Mouse (Mus musculus) liver, postnatal 0 days (tissue): ENCODE results near the gene Snx1. TPM values are rescaled to one million over a fixed set of nuclear protein-coding genes. Genes with fewer than 3 reads are reported as not detected.

ENCODE experiments used
- ATAC-seq: fragments of 200-750 bp; cut with Nextera tagmentation; 2 replicates; pipeline ENCODE4 v1.8.0; 2017; ENCODE audit warnings: mild to moderate bottlenecking, moderate library complexity
- DNase-seq: peaks from one replicate; pipeline ENCODE4 v3.0.0-alpha.2; 2016
- H3K27ac ChIP-seq: fragments of 300-500 bp; sonication (generic); 2 replicates; pipeline ENCODE4 v1.5.1; 2014; ENCODE audit warnings: antibody characterized with exemption, moderate library complexity, mild to moderate bottlenecking, low read depth
- H3K27me3 ChIP-seq: fragments of 300-500 bp; sonication (generic); 2 replicates; pipeline ENCODE4 v1.6.1; 2014; ENCODE audit warnings: low read length, control low read depth, mixed read lengths; ENCODE audit not compliant: insufficient read depth
- H3K36me3 ChIP-seq: fragments of 300-500 bp; sonication (generic); replicated peaks from 2 replicates; pipeline ENCODE4 v1.6.1; 2014; ENCODE audit warnings: mild to moderate bottlenecking, control low read depth, low read length, moderate library complexity, mixed read lengths; ENCODE audit not compliant: insufficient read depth
- H3K4me1 ChIP-seq: fragments of 300-500 bp; sonication (generic); 2 replicates; pipeline ENCODE4 v1.6.1; 2014; ENCODE audit warnings: antibody characterized with exemption, mild to moderate bottlenecking, control low read depth; ENCODE audit not compliant: insufficient read depth
- H3K4me2 ChIP-seq: fragments of 300-500 bp; sonication (generic); 2 replicates; pipeline ENCODE4 v1.6.1; 2014; ENCODE audit warnings: low read depth, mild to moderate bottlenecking, low read length, moderate library complexity, mixed read lengths
- H3K4me3 ChIP-seq: fragments of 300-500 bp; sonication (generic); 2 replicates; pipeline ENCODE4 v1.5.1; 2014; ENCODE audit warnings: low read depth, low read length
- H3K9ac ChIP-seq: fragments of 300-500 bp; sonication (generic); replicated peaks from 2 replicates; pipeline ENCODE4 v1.6.1; 2014; ENCODE audit warnings: mild to moderate bottlenecking, moderate library complexity
- H3K9me3 ChIP-seq: fragments of 300-500 bp; sonication (generic); 2 replicates; pipeline ENCODE4 v1.6.1; 2016; ENCODE audit warnings: mild to moderate bottlenecking, control low read depth, low read length, mixed read lengths
- CTCF ChIP-seq: sonication (generic); IDR thresholded peaks from 2 replicates; pipeline ENCODE4 v1.5.1; 2016; ENCODE audit warnings: antibody characterized with exemption, low read depth
- EP300 ChIP-seq: IDR thresholded peaks from 2 replicates; pipeline ENCODE4 v1.6.1; 2016; ENCODE audit warnings: antibody characterized with exemption, low read depth, mild to moderate bottlenecking
- WGBS: fragments of 180-500 bp; shearing (Covaris S2); extraction: QIAGEN DNeasy Blood & Tissue Kit; methylation state at CpG from one replicate; pipeline ENCODE4 v1.1.7; 2014; ENCODE audit not compliant: insufficient replicate concordance; 5-methylcytosine and 5-hydroxymethylcytosine counted together
- polyA plus RNA-seq: library from polyadenylated mRNA; unstranded; fragments of >200 nt; fragmentation: Nextera tagmentation; extraction: Ambion mirVana; gene quantifications from 2 replicates; pipeline ENCODE4 v1.2.1, GENCODE M21; 2015

Gene Snx1
- polyA plus RNA-seq, 1 experiment from 2014 or later = 34.5 TPM

GRCm38 (mm10) chr9:66135967-66136366 lies 9.6 kb upstream of the Snx1 start:
- Histone ChIP-seq H3K27me3 (no peaks in the 10 kb centered on the region), H3K27ac (no peak overlapping the region), H3K9me3 (no peaks in the 10 kb centered on the region), H3K4me2 (no peak overlapping the region), H3K36me3 (peaks cover 75% of the 10 kb centered on the region), H3K9ac (no peak overlapping the region), H3K4me1 (no peaks in the 10 kb centered on the region), H3K4me3 (no peak overlapping the region)
- TF ChIP-seq EP300 (no peak), CTCF (peak; percentile 77)
- DNase-seq (peak; percentile 37), ATAC-seq (no peak)
- WGBS = 50% methylated on average over 4 of the region's 4 CpGs

GRCm38 (mm10) chr9:66131466-66131865 lies 5.1 kb upstream of the Snx1 start:
- peak overlapping the region; percentile 30; the same call in 1 of the 2 replicates for H3K27ac ChIP-seq
- no peak for DNase-seq
- H3K36me3 ChIP-seq = peaks cover 38% of the 10 kb centered on the region

GRCm38 (mm10) chr9:66127884-66128283 lies 1.5 kb upstream of the Snx1 start:
- peaks cover 24% of the 10 kb centered on the region for H3K4me1 ChIP-seq

More at GRCm38 (mm10) chr9:66131466-66131865, 5.1 kb upstream of the Snx1 start:
- WGBS = 67% methylated on average over 2 of the region's 2 CpGs
- Histone ChIP-seq H3K4me3 (no peak overlapping the region), H3K4me2 (no peak overlapping the region), H3K27me3 (no peaks in the 10 kb centered on the region), H3K4me1 (peaks cover 6% of the 10 kb centered on the region; the same call in 1 of the 2 replicates), H3K9ac (no peak overlapping the region), H3K9me3 (no peaks in the 10 kb centered on the region)
- TF ChIP-seq EP300 = no peak
- no peak for TF ChIP-seq CTCF
- ATAC-seq = no peak; the same call in 1 of the 2 replicates

GRCm38 (mm10) chr9:66127193-66127546 lies 783 bp upstream of the Snx1 start:
- H3K27ac ChIP-seq = peak overlapping the region; percentile 69
- H3K27me3 ChIP-seq = no peaks in the 10 kb centered on the region

More at GRCm38 (mm10) chr9:66127884-66128283, 1.5 kb upstream of the Snx1 start:
- ATAC-seq = no peak
- no peaks in the 10 kb centered on the region for H3K27me3 ChIP-seq
- peaks cover 7% of the 10 kb centered on the region for H3K36me3 ChIP-seq
- no peaks in the 10 kb centered on the region for H3K9me3 ChIP-seq
- TF ChIP-seq EP300 = 0 out of 2 replicates have a peak, but pooled peaks have one; percentile 17
- no peak for TF ChIP-seq CTCF
- 61% methylated on average over 4 of the region's 4 CpGs for WGBS
- no peak for DNase-seq
- H3K4me3 ChIP-seq = peak overlapping the region; percentile 61
- H3K4me2 ChIP-seq = peak overlapping the region; percentile 74
- no peak overlapping the region for H3K27ac ChIP-seq
- no peak overlapping the region for H3K9ac ChIP-seq

GRCm38 (mm10) chr9:66125543-66126455 lies 588 bp downstream of the Snx1 start:
- peak overlapping the region; percentile 74 for H3K4me2 ChIP-seq
- DNase-seq = peak; percentile 30
- no peaks in the 10 kb centered on the region for H3K27me3 ChIP-seq
- 20% methylated on average over 12 of the region's 12 CpGs for WGBS
- peak overlapping the region; percentile 61 for H3K4me3 ChIP-seq
- no peak for ATAC-seq
- TF ChIP-seq EP300 = no peak
- no peak for TF ChIP-seq CTCF
- peaks cover 24% of the 10 kb centered on the region for H3K4me1 ChIP-seq
- H3K27ac ChIP-seq = peak overlapping the region; percentile 69
- H3K9ac ChIP-seq = peak overlapping the region; percentile 57
- H3K9me3 ChIP-seq = no peaks in the 10 kb centered on the region
- H3K36me3 ChIP-seq = 0 out of 2 replicates have a peak, but pooled peaks cover 1% of the 10 kb centered on the region

More at GRCm38 (mm10) chr9:66127193-66127546, 783 bp upstream of the Snx1 start:
- Histone ChIP-seq H3K9ac (peak overlapping the region; percentile 57), H3K36me3 (peaks cover 2% of the 10 kb centered on the region; the same call in 1 of the 2 replicates), H3K4me1 (peaks cover 24% of the 10 kb centered on the region), H3K4me2 (peak overlapping the region; percentile 74), H3K4me3 (peak overlapping the region; percentile 61), H3K9me3 (no peaks in the 10 kb centered on the region)
- 13% methylated on average over 6 of the region's 6 CpGs for WGBS
- peak; percentile 24 for DNase-seq
- no peak for TF ChIP-seq EP300
- no peak for TF ChIP-seq CTCF
- no peak for ATAC-seq

GRCm38 (mm10) chr9:66124681-66125542 lies 1.5 kb downstream of the Snx1 start:
- no peaks in the 10 kb centered on the region for H3K27me3 ChIP-seq
- TF ChIP-seq EP300 = peak; percentile 57; the same call in 1 of the 2 replicates
- peak; percentile 27; the same call in 1 of the 2 replicates for TF ChIP-seq CTCF
- H3K36me3 ChIP-seq = 0 out of 2 replicates have a peak, but pooled peaks cover 4% of the 10 kb centered on the region
- H3K27ac ChIP-seq = peak overlapping the region; percentile 93
- ATAC-seq (peak; percentile 95), DNase-seq (peak; percentile 100)
- H3K4me2 ChIP-seq = peak overlapping the region; percentile 74
- 12% methylated on average over 33 of the region's 33 CpGs for WGBS
- H3K4me3 ChIP-seq = peak overlapping the region; percentile 80
- H3K9me3 ChIP-seq = no peaks in the 10 kb centered on the region
- H3K9ac ChIP-seq = peak overlapping the region; percentile 86
- peaks cover 31% of the 10 kb centered on the region for H3K4me1 ChIP-seq
